Mouse (Mus musculus) lung, adult 2 months (tissue): ENCODE measurements around the gene Mipep. TPM values are rescaled to one million over a fixed set of nuclear protein-coding genes. Genes with fewer than 3 reads are reported as not detected.

Experiments used
- DNase-seq: peaks from one replicate; pipeline ENCODE4 v3.0.0; 2022
- H3K4me1 ChIP-seq: fragments of 200-500 bp; 2 replicates; pipeline ENCODE4 v1.6.1; 2011; ENCODE audit warnings: low read length; ENCODE audit not compliant: control insufficient read depth, insufficient read depth
- H3K4me3 ChIP-seq: fragments of 200-500 bp; replicated peaks from 2 replicates; pipeline ENCODE3; 2011; ENCODE audit warnings: low read depth, mild to moderate bottlenecking, control low read depth, low read length; ENCODE audit errors: extremely low read depth
- CTCF ChIP-seq: fragments of 200-500 bp; IDR thresholded peaks from 2 replicates; pipeline ENCODE4 v1.5.1; 2011; ENCODE audit warnings: mild to moderate bottlenecking, low read length, control low read depth; ENCODE audit not compliant: insufficient read depth
- POLR2A ChIP-seq: fragments of 200-500 bp; IDR thresholded peaks from 2 replicates; pipeline ENCODE4 v1.6.1; 2011; ENCODE audit warnings: low read depth, mild to moderate bottlenecking, control low read depth, low read length, borderline replicate concordance; ENCODE audit errors: extremely low read depth
- WGBS: fragments of 180-500 bp; shearing (Covaris S2); methylation state at CpG from one replicate; pipeline ENCODE4 v1.1.7; 2018; 5-methylcytosine and 5-hydroxymethylcytosine counted together
- polyA plus RNA-seq: library from polyadenylated mRNA; depleted of rRNA; stranded (reverse); fragments of >200 nt; gene quantifications from 2 replicates; pipeline ENCODE4 v1.2.3, GENCODE M21; 2012; rRNA removed

Mipep gene
- 7.6 and 9.1 TPM in 2 replicates for polyA plus RNA-seq

DNA sequence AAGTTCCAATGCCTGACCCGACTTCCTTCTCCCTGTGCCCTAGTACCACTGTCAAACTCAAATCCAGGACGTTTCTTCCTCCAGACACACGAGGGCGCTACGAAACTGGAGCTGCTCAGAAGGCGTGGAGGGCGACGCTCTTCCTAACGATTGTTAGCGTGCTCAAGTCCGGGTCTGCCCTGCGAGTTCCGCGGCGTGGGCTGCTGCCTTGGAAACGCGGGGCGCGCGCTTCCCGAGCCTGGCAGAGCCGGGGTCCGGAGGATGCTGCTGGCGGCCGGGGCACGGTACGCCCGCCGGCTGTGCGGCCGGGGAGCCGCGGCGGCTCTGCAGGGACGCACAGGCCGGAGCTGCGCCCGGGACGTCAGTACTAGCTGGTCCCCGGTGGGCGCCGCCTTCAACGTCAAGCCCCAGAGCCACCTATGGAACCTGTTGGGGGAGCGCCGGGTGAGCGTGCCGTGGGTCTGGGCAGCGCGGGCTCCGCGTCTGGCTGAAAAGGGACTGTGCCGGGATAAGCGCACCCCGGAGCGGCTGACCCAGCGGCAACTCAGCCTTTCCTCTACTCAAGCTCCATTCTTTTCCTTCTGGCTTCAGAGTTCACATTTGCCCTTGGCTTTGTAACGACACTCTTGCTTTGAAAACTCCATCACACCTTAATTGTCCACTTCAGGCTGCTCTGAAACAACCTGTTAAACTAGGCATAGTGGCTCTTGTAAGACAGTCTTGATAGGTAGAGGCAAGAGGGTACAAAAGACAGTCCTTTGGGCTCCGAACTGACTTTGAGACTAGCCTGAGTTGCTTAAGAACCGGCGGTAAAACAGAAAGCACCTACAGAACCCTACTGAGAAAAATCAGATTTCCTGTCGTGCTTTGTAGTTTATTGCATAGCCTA is at the start of gene Mipep:
TSS of gene Mipep (plus strand) at position 147 of the 889 bp plus-strand sequence.
- TF ChIP-seq POLR2A, result peak; percentile 49; the same call in 1 of the 2 replicates
- TF ChIP-seq CTCF, result peak; percentile 95
- Histone ChIP-seq H3K4me1 (no peaks in the 10 kb centered on the region), H3K4me3 (peak within 1 kb of the TSS; percentile 72)
- peak; percentile 79 for DNase-seq
- WGBS, result under 1% methylated on average over 61 of the region's 61 CpGs

- TF ChIP-seq POLR2A, result no peak
- no peak for TF ChIP-seq CTCF
- H3K4me3 ChIP-seq, result no peak overlapping the region
- no peak for DNase-seq
- WGBS, result 44% methylated on average over 5 of the region's 5 CpGs
- H3K4me1 ChIP-seq, result peaks cover 36% of the 10 kb centered on the region
Measured at GRCm38 (mm10) chr14:60735206-60735605, 49.2 kb upstream of the Mipep start.

GRCm38 (mm10) chr14:60735848-60736547 is 48.4 kb upstream of the Mipep start:
- Histone ChIP-seq H3K4me1 (peaks cover 43% of the 10 kb centered on the region), H3K4me3 (no peak overlapping the region)
- TF ChIP-seq CTCF (no peak), POLR2A (no peak)
- DNase-seq, result no peak
- 51% methylated on average over 13 of the region's 13 CpGs for WGBS

GRCm38 (mm10) chr14:60736591-60737192 is 47.7 kb upstream of the Mipep start:
- TF ChIP-seq CTCF, result no peak
- no peak for TF ChIP-seq POLR2A
- Histone ChIP-seq H3K4me1 (peaks cover 49% of the 10 kb centered on the region), H3K4me3 (no peak overlapping the region)
- WGBS, result 5% methylated on average over 4 of the region's 4 CpGs
- DNase-seq, result peak; percentile 56

DNA sequence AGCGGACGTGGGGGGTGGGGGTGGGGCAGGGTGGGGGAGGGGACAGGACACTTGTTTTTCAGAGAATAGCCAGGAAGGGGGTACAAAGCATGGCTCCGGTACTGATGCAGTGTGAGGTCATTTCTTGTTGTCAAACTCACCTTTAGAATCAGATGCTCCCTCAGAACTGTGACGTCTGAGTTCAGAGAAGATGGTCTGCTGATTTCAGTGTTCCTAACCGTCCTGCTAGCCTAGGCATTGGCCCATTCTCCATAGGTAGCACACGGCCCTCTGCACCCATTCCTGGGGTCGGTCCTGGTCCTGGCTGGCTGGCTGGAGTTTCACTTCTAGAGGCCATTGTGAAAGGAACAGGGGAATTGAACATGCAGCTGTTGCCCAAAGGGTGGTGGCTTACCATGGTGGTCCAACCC is 47.2 kb upstream of the Mipep start:
- 23% methylated on average over 7 of the region's 7 CpGs for WGBS
- no peak overlapping the region for H3K4me3 ChIP-seq
- H3K4me1 ChIP-seq, result peaks cover 54% of the 10 kb centered on the region
- DNase-seq, result peak; percentile 34
- TF ChIP-seq POLR2A (no peak), CTCF (no peak)

- 33% methylated on average over 10 of the region's 10 CpGs for WGBS
- Histone ChIP-seq H3K4me1 (peaks cover 55% of the 10 kb centered on the region), H3K4me3 (peak overlapping the region; percentile 49)
- TF ChIP-seq POLR2A (0 out of 2 replicates have a peak, but pooled peaks have one; percentile 24), CTCF (no peak)
- DNase-seq, result no peak
Measured at GRCm38 (mm10) chr14:60738434-60738938, 45.9 kb upstream of the Mipep start.

- Histone ChIP-seq H3K4me1 (peaks cover 51% of the 10 kb centered on the region), H3K4me3 (no peak overlapping the region)
- 13% methylated on average over 8 of the region's 9 CpGs for WGBS
- DNase-seq, result no peak
- TF ChIP-seq CTCF (no peak), POLR2A (no peak)
Measured at GRCm38 (mm10) chr14:60739155-60739554, 45.2 kb upstream of the Mipep start.

DNA sequence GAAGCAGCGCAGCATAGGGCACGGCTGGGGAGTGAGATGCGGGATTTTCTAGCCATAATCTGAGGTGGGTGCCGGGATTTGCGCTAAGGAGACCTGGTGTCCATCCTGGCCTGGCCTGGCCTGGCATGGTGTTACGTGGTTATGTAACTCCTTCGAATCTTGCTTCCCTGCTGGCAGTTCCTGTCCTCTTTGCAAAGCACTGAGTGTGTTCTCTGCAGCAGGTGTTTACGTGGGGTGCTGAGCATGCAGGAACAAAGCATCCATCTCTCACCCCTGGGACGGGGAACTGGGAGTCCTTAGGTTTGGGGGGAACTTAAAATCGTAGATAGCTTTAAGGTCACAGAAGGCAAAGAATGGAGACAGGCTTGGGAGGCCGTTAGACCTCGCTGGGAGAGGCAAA is 44.8 kb upstream of the Mipep start:
- TF ChIP-seq CTCF, result no peak
- TF ChIP-seq POLR2A, result no peak
- no peak overlapping the region for H3K4me3 ChIP-seq
- DNase-seq, result no peak
- WGBS, result 64% methylated on average over 12 of the region's 12 CpGs
- peaks cover 52% of the 10 kb centered on the region for H3K4me1 ChIP-seq

DNA sequence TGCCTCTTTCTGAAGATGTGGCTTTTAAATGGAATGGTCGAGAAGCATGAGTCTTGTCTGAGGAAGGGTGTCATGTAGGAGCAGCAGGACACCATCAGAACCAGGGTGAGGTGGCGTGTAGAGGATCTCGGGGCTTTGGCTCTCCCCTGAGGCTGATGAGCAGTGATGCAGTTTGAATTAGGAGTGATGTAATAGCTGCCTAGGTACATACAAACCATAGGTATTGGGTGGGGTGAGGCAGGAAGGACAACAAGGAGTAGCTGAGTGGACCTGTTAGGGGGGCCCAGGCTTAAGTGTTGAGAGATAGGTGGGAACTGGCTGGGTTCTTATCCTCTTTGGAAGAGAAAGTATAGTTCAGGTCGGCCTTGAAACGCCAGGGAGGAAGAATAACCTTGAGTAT is 43.9 kb upstream of the Mipep start:
- no peak for DNase-seq
- no peak for TF ChIP-seq CTCF
- TF ChIP-seq POLR2A, result no peak
- Histone ChIP-seq H3K4me3 (no peak overlapping the region), H3K4me1 (peaks cover 55% of the 10 kb centered on the region)
- WGBS, result 68% methylated on average over 5 of the region's 5 CpGs
